Mouse (Mus musculus) heart, embryonic 13.5 days (tissue): ENCODE results near the gene Btbd9. TPM values are rescaled to one million over a fixed set of nuclear protein-coding genes. Genes with fewer than 3 reads are reported as not detected.

Experiments used
- ATAC-seq: fragments of 200-750 bp; cut with Nextera tagmentation; 2 replicates; pipeline ENCODE4 v1.8.0; 2017; ENCODE audit warnings: moderate TSS enrichment; ENCODE audit not compliant: insufficient number of reproducible peaks, low FRiP score, low TSS enrichment; ENCODE audit errors: extremely low read depth
- H3K27ac ChIP-seq: fragments of 300-500 bp; sonication (generic); replicated peaks from 2 replicates; pipeline ENCODE4 v1.5.1; 2015; ENCODE audit warnings: moderate library complexity, mild to moderate bottlenecking, inconsistent platforms
- H3K27me3 ChIP-seq: fragments of 300-500 bp; sonication (generic); replicated peaks from 2 replicates; pipeline ENCODE4 v1.6.1; 2015; ENCODE audit warnings: mild to moderate bottlenecking, inconsistent platforms
- H3K36me3 ChIP-seq: fragments of 300-500 bp; sonication (generic); 2 replicates; pipeline ENCODE4 v1.6.1; 2015; ENCODE audit warnings: mild to moderate bottlenecking, inconsistent platforms
- H3K4me1 ChIP-seq: fragments of 300-500 bp; sonication (generic); 2 replicates; pipeline ENCODE4 v1.6.1; 2015; ENCODE audit warnings: inconsistent platforms
- H3K4me2 ChIP-seq: fragments of 300-500 bp; sonication (generic); 2 replicates; pipeline ENCODE4 v1.6.1; 2015; ENCODE audit warnings: inconsistent platforms, mild to moderate bottlenecking, moderate library complexity
- H3K4me3 ChIP-seq: fragments of 300-500 bp; sonication (generic); 2 replicates; pipeline ENCODE4 v1.5.1; 2015; ENCODE audit warnings: moderate library complexity, mild to moderate bottlenecking, inconsistent platforms
- H3K9ac ChIP-seq: fragments of 300-500 bp; sonication (generic); 2 replicates; pipeline ENCODE4 v1.6.1; 2015; ENCODE audit warnings: inconsistent platforms, mild to moderate bottlenecking, moderate library complexity
- H3K9me3 ChIP-seq: fragments of 300-500 bp; sonication (generic); 2 replicates; pipeline ENCODE4 v1.6.1; 2016; ENCODE audit warnings: inconsistent platforms
- whole genome bisulfite sequencing: fragments of 180-500 bp; shearing (Covaris S2); methylation state at CpG from one replicate; pipeline ENCODE4 v1.1.7; 2015; ENCODE audit warnings: mixed read lengths; 5-methylcytosine and 5-hydroxymethylcytosine counted together
- polyA plus RNA-seq: library from polyadenylated mRNA; unstranded; fragments of >200 nt; fragmentation: Nextera tagmentation; extraction: Ambion mirVana; gene quantifications from 2 replicates; pipeline ENCODE4 v1.2.1, GENCODE M21; 2015

Gene Btbd9
- polyA plus RNA-seq, 1 experiment from 2014 or later, result 44.4 TPM

- Histone ChIP-seq H3K36me3 (no peaks in the 10 kb centered on the region), H3K4me3 (no peak overlapping the region), H3K27me3 (no peaks in the 10 kb centered on the region), H3K9ac (no peak overlapping the region), H3K4me2 (no peak overlapping the region), H3K4me1 (peaks cover 43% of the 10 kb centered on the region), H3K9me3 (no peaks in the 10 kb centered on the region), H3K27ac (peak overlapping the region; percentile 36; the same call in 1 of the 2 replicates)
- 85% methylated on average over 5 of the region's 5 CpGs for WGBS
- no peak for ATAC-seq
Observed at GRCm38 (mm10) chr17:30458926-30459325, 117.4 kb downstream of the Btbd9 start.

GRCm38 (mm10) chr17:30458301-30458700, 118.0 kb downstream of the Btbd9 start:
- WGBS, result 55% methylated on average over 3 of the region's 3 CpGs
- Histone ChIP-seq H3K9ac (peak overlapping the region; percentile 34; the same call in 1 of the 2 replicates), H3K27ac (peak overlapping the region; percentile 36), H3K36me3 (no peaks in the 10 kb centered on the region), H3K4me2 (no peak overlapping the region), H3K27me3 (no peaks in the 10 kb centered on the region), H3K9me3 (no peaks in the 10 kb centered on the region), H3K4me1 (peaks cover 36% of the 10 kb centered on the region), H3K4me3 (no peak overlapping the region)
- no peak for ATAC-seq

DNA sequence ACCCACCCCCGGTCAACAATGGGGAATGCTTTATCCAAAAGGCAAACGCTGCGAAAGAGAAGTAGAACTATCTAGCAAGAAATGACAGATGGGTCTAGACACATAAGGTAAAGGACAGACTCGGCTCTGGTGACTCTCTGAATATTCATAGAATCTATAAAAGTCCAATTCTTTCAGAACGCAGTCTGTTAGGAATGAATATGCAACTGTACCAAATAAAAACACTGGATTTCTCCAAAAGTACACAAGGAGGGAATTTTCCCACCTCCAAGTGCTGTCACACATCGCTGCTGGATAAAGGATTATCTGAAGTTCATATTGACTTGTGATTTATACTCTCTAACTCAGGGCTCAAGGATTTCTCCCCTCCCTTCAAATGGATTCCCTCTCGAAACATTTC, 118.8 kb downstream of the Btbd9 start:
- Histone ChIP-seq H3K4me3 (no peak overlapping the region), H3K4me1 (peaks cover 29% of the 10 kb centered on the region), H3K9me3 (no peaks in the 10 kb centered on the region), H3K36me3 (no peaks in the 10 kb centered on the region), H3K9ac (no peak overlapping the region), H3K27me3 (no peaks in the 10 kb centered on the region), H3K4me2 (no peak overlapping the region), H3K27ac (no peak overlapping the region)
- WGBS, result 88% methylated on average over 7 of the region's 7 CpGs
- no peak for ATAC-seq

DNA sequence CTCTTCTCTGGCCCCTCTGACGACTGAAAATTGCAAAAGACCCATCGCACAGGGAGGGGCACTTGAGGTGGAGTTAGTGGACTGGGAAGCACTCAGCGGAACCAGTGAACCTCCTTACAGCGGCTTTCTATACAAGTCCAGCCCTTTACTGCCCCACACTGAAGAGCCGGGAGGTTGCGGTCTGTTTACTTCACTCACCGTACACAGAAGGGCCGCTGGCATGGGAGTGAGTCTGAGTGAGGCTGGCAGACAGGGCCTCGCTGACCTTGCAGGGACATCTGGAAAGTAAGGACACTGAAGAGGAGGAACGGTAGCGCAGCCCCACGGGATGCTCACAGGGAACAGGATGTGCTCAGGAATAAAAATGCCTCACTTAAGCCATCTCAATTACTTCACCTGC, 120.0 kb downstream of the Btbd9 start:
- H3K36me3 ChIP-seq, result no peaks in the 10 kb centered on the region
- no peaks in the 10 kb centered on the region for H3K9me3 ChIP-seq
- peak overlapping the region; percentile 24; the same call in 1 of the 2 replicates for H3K27ac ChIP-seq
- ATAC-seq, result no peak
- no peak overlapping the region for H3K4me2 ChIP-seq
- 59% methylated on average over 12 of the region's 12 CpGs for WGBS
- no peaks in the 10 kb centered on the region for H3K27me3 ChIP-seq
- peak overlapping the region; percentile 29; the same call in 1 of the 2 replicates for H3K9ac ChIP-seq
- H3K4me3 ChIP-seq, result no peak overlapping the region
- peaks cover 29% of the 10 kb centered on the region for H3K4me1 ChIP-seq

- 23% methylated on average over 3 of the region's 3 CpGs for WGBS
- Histone ChIP-seq H3K9me3 (no peaks in the 10 kb centered on the region), H3K4me3 (no peak overlapping the region), H3K27ac (no peak overlapping the region), H3K9ac (no peak overlapping the region), H3K36me3 (no peaks in the 10 kb centered on the region), H3K4me1 (peaks cover 26% of the 10 kb centered on the region), H3K27me3 (no peaks in the 10 kb centered on the region), H3K4me2 (no peak overlapping the region)
- no peak for ATAC-seq
Observed at GRCm38 (mm10) chr17:30454862-30455243, 121.4 kb downstream of the Btbd9 start.

DNA sequence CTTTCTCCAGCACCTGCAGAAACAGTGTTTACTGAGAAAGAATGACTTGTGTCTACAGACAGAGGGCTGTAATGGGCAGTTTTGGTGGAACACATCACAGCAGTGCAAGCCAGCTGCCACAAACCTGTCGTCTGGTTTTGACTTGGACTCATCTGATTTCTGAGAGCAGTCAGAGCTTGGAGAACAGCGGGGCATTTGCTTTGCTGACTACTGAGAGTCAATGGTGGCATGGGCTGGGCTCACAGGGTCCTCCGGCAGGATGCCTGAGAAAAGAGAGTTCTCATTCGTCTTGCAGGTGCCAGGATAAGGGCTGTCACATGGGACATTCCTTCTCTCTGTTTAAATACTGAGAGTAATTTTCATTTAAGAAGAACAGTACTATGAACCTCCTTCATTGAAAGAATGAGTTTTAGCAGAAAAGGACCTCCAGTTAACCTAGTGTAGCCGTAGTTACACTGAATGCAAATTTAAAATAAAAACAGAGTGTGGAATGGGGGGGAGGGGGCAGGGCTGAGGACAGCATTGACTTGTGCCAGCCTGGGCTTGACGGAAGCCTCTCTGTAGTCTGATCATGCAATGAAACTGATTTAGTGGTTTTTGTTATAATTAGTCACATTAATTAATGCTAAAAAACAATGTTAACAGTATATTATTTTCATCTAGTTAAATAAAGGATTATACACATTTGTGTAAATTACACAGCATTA, 122.0 kb downstream of the Btbd9 start:
- Histone ChIP-seq H3K27me3 (no peaks in the 10 kb centered on the region), H3K9me3 (no peaks in the 10 kb centered on the region), H3K4me3 (no peak overlapping the region), H3K4me2 (no peak overlapping the region), H3K36me3 (no peaks in the 10 kb centered on the region), H3K4me1 (peaks cover 26% of the 10 kb centered on the region), H3K27ac (no peak overlapping the region), H3K9ac (no peak overlapping the region)
- 52% methylated on average over 6 of the region's 6 CpGs for WGBS
- no peak for ATAC-seq

GRCm38 (mm10) chr17:30453272-30453671, 123.0 kb downstream of the Btbd9 start:
- H3K9me3 ChIP-seq, result no peaks in the 10 kb centered on the region
- peaks cover 16% of the 10 kb centered on the region for H3K4me1 ChIP-seq
- no peak overlapping the region for H3K9ac ChIP-seq
- no peak overlapping the region for H3K27ac ChIP-seq
- H3K4me3 ChIP-seq, result no peak overlapping the region
- 55% methylated on average over 4 of the region's 4 CpGs for WGBS
- no peaks in the 10 kb centered on the region for H3K27me3 ChIP-seq
- no peaks in the 10 kb centered on the region for H3K36me3 ChIP-seq
- no peak overlapping the region for H3K4me2 ChIP-seq
- no peak for ATAC-seq

GRCm38 (mm10) chr17:30452363-30452762, 123.9 kb downstream of the Btbd9 start:
- no peak for ATAC-seq
- H3K27me3 ChIP-seq, result no peaks in the 10 kb centered on the region
- no peak overlapping the region for H3K27ac ChIP-seq
- peaks cover 12% of the 10 kb centered on the region for H3K4me1 ChIP-seq
- no peaks in the 10 kb centered on the region for H3K36me3 ChIP-seq
- WGBS, result 88% methylated on average over 9 of the region's 9 CpGs
- no peaks in the 10 kb centered on the region for H3K9me3 ChIP-seq
- H3K4me3 ChIP-seq, result no peak overlapping the region
- H3K4me2 ChIP-seq, result no peak overlapping the region
- H3K9ac ChIP-seq, result no peak overlapping the region

DNA sequence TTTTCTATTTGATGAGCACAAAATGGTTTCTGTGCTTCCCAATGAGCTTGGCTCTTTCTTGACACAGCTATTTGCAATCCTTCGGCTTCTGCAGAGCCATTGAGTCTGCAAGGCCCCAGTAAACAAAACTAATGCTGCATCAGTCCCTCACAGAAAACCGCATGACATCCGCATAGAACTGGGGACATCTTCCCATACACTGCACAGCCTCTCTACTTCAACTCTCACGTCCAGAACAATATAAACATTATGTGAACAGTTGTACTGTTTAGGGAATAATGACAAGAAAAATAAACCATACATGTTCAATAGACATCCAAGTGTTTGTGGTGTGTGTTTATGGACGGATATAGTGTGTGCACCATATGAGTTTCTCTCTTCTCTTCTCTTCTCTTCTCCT, 127.7 kb downstream of the Btbd9 start:
- Histone ChIP-seq H3K27ac (no peak overlapping the region), H3K4me2 (no peak overlapping the region), H3K4me3 (no peak overlapping the region), H3K27me3 (no peaks in the 10 kb centered on the region), H3K4me1 (peaks cover 10% of the 10 kb centered on the region), H3K36me3 (peaks cover 9% of the 10 kb centered on the region), H3K9ac (no peak overlapping the region), H3K9me3 (0 out of 2 replicates have a peak, but pooled peaks cover 5% of the 10 kb centered on the region)
- 88% methylated on average over 5 of the region's 5 CpGs for WGBS
- no peak for ATAC-seq

DNA sequence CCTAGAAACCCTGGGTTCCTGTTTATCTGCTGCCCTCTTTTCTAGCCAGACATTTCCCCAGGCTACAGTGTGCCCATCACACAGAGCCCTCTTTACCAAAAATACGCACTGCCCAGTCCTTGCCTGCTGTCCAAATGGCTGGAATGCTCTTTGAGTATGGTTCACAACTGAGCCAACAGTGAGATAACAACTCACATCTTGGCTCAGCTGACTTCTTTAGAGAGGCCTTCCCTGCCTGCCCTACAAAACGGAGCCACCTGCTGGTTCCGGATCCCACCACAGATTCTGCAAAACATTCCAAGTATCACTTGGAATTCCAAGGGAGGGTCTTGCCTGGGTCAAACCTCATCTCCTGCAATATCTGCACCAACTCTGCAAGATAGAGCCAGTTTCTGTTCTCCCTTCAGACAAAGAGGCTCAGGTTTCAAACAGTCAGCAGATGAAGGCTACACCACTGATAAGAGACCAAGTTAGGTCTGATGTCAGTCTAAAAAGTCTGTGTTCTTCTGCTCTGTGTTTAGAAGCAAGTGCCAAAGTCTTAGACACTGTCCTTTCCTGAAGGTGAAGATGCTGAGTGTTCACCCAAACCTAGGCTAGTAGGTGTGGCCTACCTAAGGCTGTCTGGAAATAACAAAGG, 130.4 kb downstream of the Btbd9 start:
- Histone ChIP-seq H3K27ac (0 out of 2 replicates have a peak overlapping the region, but pooled peaks have one; percentile 4), H3K9ac (no peak overlapping the region), H3K27me3 (no peaks in the 10 kb centered on the region), H3K4me3 (no peak overlapping the region), H3K4me1 (peaks cover 26% of the 10 kb centered on the region), H3K9me3 (0 out of 2 replicates have a peak, but pooled peaks cover 5% of the 10 kb centered on the region), H3K4me2 (no peak overlapping the region), H3K36me3 (peaks cover 9% of the 10 kb centered on the region)
- WGBS, result 45% methylated on average over 3 of the region's 3 CpGs
- ATAC-seq, result no peak

DNA sequence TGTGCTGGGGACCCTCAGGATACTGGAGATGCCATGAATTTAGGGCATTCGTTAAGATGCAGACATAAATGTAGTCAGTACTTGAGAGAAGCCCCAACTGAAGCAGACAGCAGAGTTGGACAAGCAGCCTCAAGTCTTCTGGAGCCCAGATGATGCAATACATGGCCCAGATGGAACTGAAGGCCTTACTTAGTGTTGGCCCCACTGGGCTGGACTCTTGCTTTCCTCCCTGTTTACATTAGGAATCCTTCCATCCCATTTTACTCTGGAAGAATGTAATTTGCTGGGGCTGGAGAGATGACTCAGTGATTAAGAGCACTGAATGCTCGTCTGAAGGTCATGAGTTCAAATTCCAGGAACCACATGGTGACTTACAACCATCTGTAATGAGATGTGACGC, 136.6 kb downstream of the Btbd9 start:
- Histone ChIP-seq H3K9me3 (0 out of 2 replicates have a peak, but pooled peaks cover 5% of the 10 kb centered on the region), H3K4me3 (no peak overlapping the region), H3K27ac (no peak overlapping the region), H3K36me3 (peaks cover 13% of the 10 kb centered on the region), H3K27me3 (no peaks in the 10 kb centered on the region), H3K4me2 (no peak overlapping the region), H3K9ac (no peak overlapping the region), H3K4me1 (peaks cover 46% of the 10 kb centered on the region)
- WGBS, result 76% methylated on average over 3 of the region's 3 CpGs
- ATAC-seq, result no peak

- H3K9ac ChIP-seq, result no peak overlapping the region
- H3K9me3 ChIP-seq, result no peaks in the 10 kb centered on the region
- H3K36me3 ChIP-seq, result peaks cover 5% of the 10 kb centered on the region
- H3K4me2 ChIP-seq, result no peak overlapping the region
- H3K27ac ChIP-seq, result no peak overlapping the region
- no peak for ATAC-seq
- no peaks in the 10 kb centered on the region for H3K27me3 ChIP-seq
- H3K4me1 ChIP-seq, result peaks cover 47% of the 10 kb centered on the region
- WGBS, result 57% methylated on average over 4 of the region's 4 CpGs
- H3K4me3 ChIP-seq, result no peak overlapping the region
Observed at GRCm38 (mm10) chr17:30438786-30439185, 137.5 kb downstream of the Btbd9 start.
